ENCODE assay signal across 16 mouse cellular contexts in the genomic region with DNA sequence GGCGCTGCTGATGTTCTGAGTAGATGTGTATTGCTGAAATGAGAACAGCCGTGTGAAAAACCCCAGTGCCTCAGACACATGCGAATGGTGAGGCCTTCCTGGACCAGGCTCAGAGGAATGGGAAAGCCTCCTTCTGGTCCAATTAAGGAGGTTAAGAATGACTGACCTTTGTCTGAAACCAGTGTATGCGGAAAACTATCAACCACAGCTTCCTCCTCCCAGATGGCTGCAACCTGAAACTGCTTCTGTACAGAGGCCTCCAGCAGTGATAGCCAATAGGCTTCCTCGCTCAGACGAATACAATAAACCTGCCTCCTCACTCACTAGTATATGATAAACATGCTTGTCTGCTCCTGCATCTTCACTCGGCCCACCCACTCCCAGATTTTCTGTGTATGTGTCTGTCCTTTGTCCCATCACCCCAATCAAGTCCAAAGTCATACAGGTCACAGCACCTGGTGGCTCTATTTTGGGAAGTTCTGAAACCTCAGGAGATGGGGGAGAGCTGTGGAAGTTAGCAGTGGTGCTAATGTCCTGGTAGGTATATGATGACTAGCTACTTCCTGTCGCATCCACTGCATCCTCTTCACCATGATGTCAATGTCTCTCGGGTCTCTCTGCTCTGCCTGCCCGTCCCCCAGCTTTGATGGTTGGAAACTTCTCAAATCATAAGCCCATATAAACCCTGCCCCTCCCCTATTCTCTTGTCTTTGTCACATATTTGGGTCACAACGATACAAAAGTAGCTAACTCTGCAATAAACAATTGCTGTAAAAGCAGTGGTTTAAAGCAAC.
DNase-seq lines count a peak whose midpoint lies in the region; ATAC-seq lines count a peak whose summit lies in the region.
"Had no signal": no experiment of that assay in that cellular context is flagged by ENCODE, and none has a peak within 500 bp of the region (broad histone marks: within the 10 kb centered on the region; RNA-seq: fewer than 3 reads in every experiment).

No protein-coding gene starts in this region.

- H3K4me3 ChIP-seq in intestine, embryonic 14.5 days (ENCODE audit: low read depth, low read length): no peak overlapping the region
- no peak overlapping the region for H3K4me3 ChIP-seq in intestine, embryonic 16.5 days (ENCODE audit: low read length)
- no peak overlapping the region for H3K4me3 ChIP-seq in limb, embryonic 10.5 days
- H3K4me3 ChIP-seq: forebrain, embryonic 12.5 days; hindbrain, embryonic 15.5 days; layer of hippocampus, adult 2 months; midbrain, embryonic 13.5 days; neural tube, embryonic 13.5 days had no signal

- H3K9me3 ChIP-seq in intestine, embryonic 14.5 days (ENCODE audit: control insufficient read depth, low read length): no peaks in the 10 kb centered on the region
- no peaks in the 10 kb centered on the region for H3K9me3 ChIP-seq in intestine, embryonic 16.5 days (ENCODE audit: control insufficient read depth, low read length)
- H3K9me3 ChIP-seq in limb, embryonic 10.5 days (replicated peaks): 0 out of 2 replicates have a peak, but pooled peaks cover 3% of the 10 kb centered on the region
- H3K9me3 ChIP-seq: forebrain, embryonic 12.5 days; hindbrain, embryonic 15.5 days had no signal

- H3K27ac ChIP-seq in intestine, embryonic 14.5 days (ENCODE audit: low read depth): peak overlapping the region; percentile 22; the same call in 1 of the 2 replicates
- H3K27ac ChIP-seq in intestine, embryonic 16.5 days (ENCODE audit: low read length): no peak overlapping the region
- H3K27ac ChIP-seq in limb, embryonic 10.5 days: peak overlapping the region; percentile 56; the same call in 1 of the 2 replicates
- H3K27ac ChIP-seq: forebrain, embryonic 12.5 days; layer of hippocampus, adult 2 months; midbrain, embryonic 13.5 days had no signal

- H3K27me3 ChIP-seq in intestine, embryonic 14.5 days (replicated peaks; ENCODE audit: control insufficient read depth, insufficient read depth, low read length): no peaks in the 10 kb centered on the region
- no peaks in the 10 kb centered on the region for H3K27me3 ChIP-seq in intestine, embryonic 16.5 days (replicated peaks; ENCODE audit: control insufficient read depth, insufficient read depth, low read length)
- no peaks in the 10 kb centered on the region for H3K27me3 ChIP-seq in limb, embryonic 10.5 days (ENCODE audit: low read depth, poor library complexity, severe bottlenecking)
- H3K27me3 ChIP-seq: forebrain, embryonic 12.5 days; hindbrain, embryonic 15.5 days; midbrain, embryonic 13.5 days; neural tube, embryonic 13.5 days had no signal

- no peak overlapping the region for H3K9ac ChIP-seq in intestine, embryonic 14.5 days (ENCODE audit: low read length)
- no peak overlapping the region for H3K9ac ChIP-seq in intestine, embryonic 16.5 days (ENCODE audit: low read depth, low read length)
- H3K9ac ChIP-seq: forebrain, embryonic 12.5 days; hindbrain, embryonic 15.5 days; liver, postnatal 0 days; midbrain, embryonic 13.5 days; neural tube, embryonic 13.5 days had no signal

- H3K36me3 ChIP-seq in intestine, embryonic 14.5 days (ENCODE audit: control insufficient read depth, insufficient read depth, low read length): no peaks in the 10 kb centered on the region
- H3K36me3 ChIP-seq in intestine, embryonic 16.5 days (ENCODE audit: control insufficient read depth, insufficient read depth, low read length): no peaks in the 10 kb centered on the region
- H3K36me3 ChIP-seq in limb, embryonic 10.5 days: no peaks in the 10 kb centered on the region
- H3K36me3 ChIP-seq: forebrain, embryonic 12.5 days; hindbrain, embryonic 15.5 days; midbrain, embryonic 13.5 days; neural tube, embryonic 13.5 days had no signal

- WGBS in intestine, embryonic 14.5 days: 48% methylated on average over 11 of the region's 11 CpGs
- 57% methylated on average over 11 of the region's 11 CpGs for WGBS in intestine, embryonic 16.5 days
- WGBS in limb, embryonic 10.5 days: 55% methylated on average over 11 of the region's 11 CpGs

- no peak overlapping the region for H3K4me2 ChIP-seq in intestine, embryonic 14.5 days (ENCODE audit: low read length)
- H3K4me2 ChIP-seq in intestine, embryonic 16.5 days (ENCODE audit: low read depth, low read length): no peak overlapping the region
- H3K4me2 ChIP-seq: forebrain, embryonic 12.5 days; hindbrain, embryonic 15.5 days; midbrain, embryonic 13.5 days; neural tube, embryonic 13.5 days had no signal

- DNase-seq in intestine, embryonic 14.5 days (ENCODE audit: low spot score): no peak
- peak; percentile 4 for DNase-seq in 3T3-L1 (ENCODE audit: low read depth, low spot score)
- DNase-seq in embryo, embryonic 11 days: peak; percentile 48
- DNase-seq in limb, embryonic 10.5 days (ENCODE audit: low spot score): no peak
- DNase-seq in layer of hippocampus, postnatal 14 days (ENCODE audit: low spot score in 2 of 2): no peak
- DNase-seq in heart, adult 18-20 months: no peak
- no peak for DNase-seq in gastrocnemius, postnatal 25 days
- DNase-seq: cerebellum, postnatal 36 days; liver, postnatal 0 days; right cerebral cortex, postnatal 14 days had no signal

- peaks cover 19% of the 10 kb centered on the region for H3K4me1 ChIP-seq in intestine, embryonic 14.5 days (replicated peaks; ENCODE audit: control insufficient read depth, insufficient read depth, low read length)
- peaks cover 14% of the 10 kb centered on the region for H3K4me1 ChIP-seq in intestine, embryonic 16.5 days (ENCODE audit: control insufficient read depth, insufficient read depth, low read length)
- peaks cover 31% of the 10 kb centered on the region for H3K4me1 ChIP-seq in limb, embryonic 10.5 days

- no peak for ATAC-seq in intestine, embryonic 14.5 days (replicated peaks; ENCODE audit: low FRiP score, low TSS enrichment, low read depth)
- ATAC-seq in intestine, embryonic 16.5 days: no peak
- ATAC-seq: liver, postnatal 0 days had no signal

Comparison
In these comparisons a context has a peak if more than half of its experiments do, and no peak if none do; other contexts are left out.
1. DNase-seq: peak in 3T3-L1 (single experiment) and embryo, embryonic 11 days (single experiment); none in intestine, embryonic 14.5 days (single experiment), limb, embryonic 10.5 days (single experiment), layer of hippocampus, postnatal 14 days (0 of 2), heart, adult 18-20 months (0 of 2) and gastrocnemius, postnatal 25 days (single experiment).